Comparison of ENCODE assay signal across 8 mouse cellular contexts in genomic region chr11:95384319-95384972, GRCm38 (mm10). TPM values are rescaled to one million over a fixed set of nuclear protein-coding genes. Genes with fewer than 3 reads are reported as not detected.
A peak's percentile ranks its signal among the peaks of the same experiment; 100 is the strongest.
DNase-seq lines count a peak whose midpoint lies in the region; ATAC-seq lines count a peak whose summit lies in the region.

Gene Slc35b1, plus strand, starts transcription at chr11:95384692.

- peak; percentile 100 for DNase-seq in ES-CJ7 (ENCODE audit: low read depth, low spot score)
- peak; percentile 95 for DNase-seq in cerebellum, adult 11 months
- DNase-seq in forebrain, embryonic 14.5 days (ENCODE audit: low spot score) = peak; percentile 100
- DNase-seq in heart, postnatal 14 days = peak; percentile 90 to 92
- DNase-seq in layer of hippocampus, adult 11-12 months (ENCODE audit: low spot score) = peak; percentile 98
- DNase-seq in lung, adult 18-20 months = peak; percentile 95 to 97
- peak; percentile 96 for DNase-seq in testis, postnatal 14 days (ENCODE audit: low spot score)

- peak within 1 kb of the TSS; percentile 92 for H3K9ac ChIP-seq in forebrain, embryonic 14.5 days (ENCODE audit: low read length)
- H3K9ac ChIP-seq in neural tube, embryonic 15.5 days (replicated peaks) = peak within 1 kb of the TSS; percentile 97

- H3K27me3 ChIP-seq in forebrain, embryonic 14.5 days (replicated peaks; ENCODE audit: control insufficient read depth, insufficient read depth, low read length) = no peaks in the 10 kb centered on the region
- no peaks in the 10 kb centered on the region for H3K27me3 ChIP-seq in neural tube, embryonic 15.5 days (replicated peaks)

- H3K9me3 ChIP-seq in forebrain, embryonic 14.5 days (replicated peaks; ENCODE audit: control insufficient read depth, low read length) = no peaks in the 10 kb centered on the region
- H3K9me3 ChIP-seq in neural tube, embryonic 15.5 days (replicated peaks) = no peaks in the 10 kb centered on the region

- H3K4me1 ChIP-seq in forebrain, embryonic 14.5 days (ENCODE audit: control insufficient read depth, insufficient read depth, low read length) = peaks cover 7% of the 10 kb centered on the region; the same call in 1 of the 2 replicates
- H3K4me1 ChIP-seq in neural tube, embryonic 15.5 days = peaks cover 21% of the 10 kb centered on the region

- WGBS in forebrain, embryonic 14.5 days = under 1% methylated on average over 42 of the region's 42 CpGs
- WGBS in neural tube, embryonic 15.5 days = 0% methylated on average over 42 of the region's 42 CpGs

- intact Hi-C loops in heart, postnatal 14 days (cut with DNase I) = loop anchor here (1.0 to 5.0 kb wide), 3 partner anchors 47 to 137 kb away; partner anchors contain the start of genes Fam117a and Kat7

- peak within 1 kb of the TSS; percentile 51 for H3K4me2 ChIP-seq in forebrain, embryonic 14.5 days (ENCODE audit: low read length)
- H3K4me2 ChIP-seq in neural tube, embryonic 15.5 days = peak within 1 kb of the TSS; percentile 66

- peak within 1 kb of the TSS; percentile 91 for H3K27ac ChIP-seq in forebrain, embryonic 14.5 days (ENCODE audit: low read depth, low read length)
- peak within 1 kb of the TSS; percentile 93 for H3K27ac ChIP-seq in neural tube, embryonic 15.5 days (replicated peaks)

- peak within 1 kb of the TSS; percentile 84 for H3K4me3 ChIP-seq in forebrain, embryonic 14.5 days (ENCODE audit: low read depth, low read length)
- H3K4me3 ChIP-seq in neural tube, embryonic 15.5 days (replicated peaks) = peak within 1 kb of the TSS; percentile 95

- peak; percentile 98 for ATAC-seq in forebrain, embryonic 14.5 days
- ATAC-seq in neural tube, embryonic 15.5 days (ENCODE audit: low FRiP score) = peak; percentile 95

- peaks cover 30% of the 10 kb centered on the region for H3K36me3 ChIP-seq in forebrain, embryonic 14.5 days (ENCODE audit: control insufficient read depth, insufficient read depth, low read length)
- H3K36me3 ChIP-seq in neural tube, embryonic 15.5 days = peaks cover 28% of the 10 kb centered on the region

RNA-seq across cellular contexts. Expression of gene Slc35b1, which starts in this region (rescaled TPM):
- 168 and 174 TPM in 2 replicates for polyA plus RNA-seq in forebrain, embryonic 14.5 days (2014; fragmentation: Nextera tagmentation; extraction: Ambion mirVana)
- total RNA-seq in heart, postnatal 14 days (2021) = 10 to 100 TPM; 35.2 to 42.4 TPM
- 129 and 144 TPM in 2 replicates for polyA plus RNA-seq in neural tube, embryonic 15.5 days (2015; fragmentation: Nextera tagmentation; extraction: Ambion mirVana)

Comparison
In these comparisons a context has a peak if more than half of its experiments do, and no peak if none do; other contexts are left out.
1. Peak in every context shown above with its lines: DNase-seq, ATAC-seq, H3K4me3 ChIP-seq and H3K27ac ChIP-seq.